Mouse (Mus musculus): ENCODE data around the gene Ankrd36.

DNA sequence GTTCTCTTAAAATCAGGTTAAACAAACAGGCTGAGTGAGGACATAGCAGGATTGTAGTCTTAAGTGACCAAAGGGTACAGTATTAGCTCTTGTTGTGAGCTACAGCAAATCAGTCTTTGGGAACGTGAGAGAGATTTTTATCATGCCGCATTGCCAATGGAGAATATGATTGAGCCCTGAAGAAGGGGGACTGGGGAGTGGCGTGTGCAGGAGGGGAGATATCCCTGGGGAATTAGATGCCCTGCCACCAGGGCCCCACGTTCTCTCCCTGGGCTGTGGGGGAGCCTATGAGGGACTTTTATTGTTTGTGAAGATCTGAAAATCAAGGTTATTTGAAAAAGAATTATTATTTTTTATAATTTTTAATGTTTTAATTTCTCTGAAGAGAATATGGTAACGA is 26.3 kb downstream of the Ankrd36 start:
- TF ChIP-seq CTCF (IDR thresholded peaks at IDR 0.05; ENCODE audit: extremely low read depth, insufficient read length, insufficient replicate concordance, low read depth, low read length) (no peak), POLR2A (IDR thresholded peaks at IDR 0.05; ENCODE audit: low read depth, low read length) (no peak)

Data from small intestine, adult 2 months (tissue).